Comparison of ENCODE assay signal across 24 mouse cellular contexts in genomic region chr19:24983857-24984498, GRCm38 (mm10). TPM values are rescaled to one million over a fixed set of nuclear protein-coding genes. Genes with fewer than 3 reads are reported as not detected.
DNase-seq lines count a peak whose midpoint lies in the region; ATAC-seq and TF ChIP-seq lines count a peak whose summit lies in the region.
"Had no signal": no experiment of that assay in that cellular context is flagged by ENCODE, and none has a peak within 500 bp of the region (broad histone marks: within the 10 kb centered on the region; RNA-seq: fewer than 3 reads in every experiment).

No protein-coding gene starts in this region.

- H3K4me1 ChIP-seq in kidney, embryonic 15.5 days, result 0 out of 2 replicates have a peak, but pooled peaks cover 3% of the 10 kb centered on the region
- H3K4me1 ChIP-seq in forebrain, embryonic 13.5 days, result peaks cover 3% of the 10 kb centered on the region; the same call in 1 of the 2 replicates
- H3K4me1 ChIP-seq: forebrain, embryonic 10.5 days; heart, embryonic 10.5 days had no signal

- no peaks in the 10 kb centered on the region for H3K9me3 ChIP-seq in kidney, embryonic 15.5 days (replicated peaks)
- H3K9me3 ChIP-seq in forebrain, embryonic 13.5 days (replicated peaks), result no peaks in the 10 kb centered on the region
- H3K9me3 ChIP-seq: forebrain, embryonic 10.5 days; heart, embryonic 10.5 days; heart, embryonic 13.5 days; hindbrain, embryonic 13.5 days had no signal

- POLR2A ChIA-PET in Patski (lab: Charles Lee), result no interaction called here

- in situ Hi-C loops in Patski (cut with MboI; ENCODE audit: low pct_unique_long_range_greater_than_20kb), result no loop called here

- H3K27me3 ChIP-seq in kidney, embryonic 15.5 days, result no peaks in the 10 kb centered on the region
- H3K27me3 ChIP-seq in Patski, result no peaks in the 10 kb centered on the region
- H3K27me3 ChIP-seq in forebrain, embryonic 13.5 days, result no peaks in the 10 kb centered on the region
- H3K27me3 ChIP-seq: hindbrain, embryonic 13.5 days had no signal

- no peak overlapping the region for H3K9ac ChIP-seq in kidney, embryonic 15.5 days
- no peak overlapping the region for H3K9ac ChIP-seq in forebrain, embryonic 13.5 days
- H3K9ac ChIP-seq: forebrain, postnatal 0 days; heart, embryonic 13.5 days; hindbrain, embryonic 13.5 days had no signal

- no peak for TF ChIP-seq CTCF in Patski (IDR thresholded peaks at IDR 0.05)

- no peaks in the 10 kb centered on the region for H3K36me3 ChIP-seq in kidney, embryonic 15.5 days
- H3K36me3 ChIP-seq in forebrain, embryonic 13.5 days (ENCODE audit: poor library complexity, severe bottlenecking), result no peaks in the 10 kb centered on the region
- H3K36me3 ChIP-seq: forebrain, embryonic 10.5 days; heart, embryonic 10.5 days; heart, embryonic 13.5 days; hindbrain, embryonic 13.5 days had no signal

- H3K27ac ChIP-seq in kidney, embryonic 15.5 days, result peak overlapping the region; percentile 20; the same call in 1 of the 2 replicates
- no peak overlapping the region for H3K27ac ChIP-seq in forebrain, embryonic 13.5 days
- H3K27ac ChIP-seq: forebrain, embryonic 10.5 days; gastrocnemius, adult 2 months; heart, adult 2 months; heart, embryonic 10.5 days; heart, embryonic 13.5 days; hindbrain, embryonic 13.5 days had no signal

- no peak overlapping the region for H3K4me3 ChIP-seq in kidney, embryonic 15.5 days (replicated peaks)
- H3K4me3 ChIP-seq in forebrain, embryonic 13.5 days, result no peak overlapping the region
- H3K4me3 ChIP-seq: forebrain, embryonic 10.5 days; gastrocnemius, adult 2 months; heart, adult 2 months; heart, embryonic 10.5 days; heart, embryonic 13.5 days; hindbrain, embryonic 13.5 days had no signal

- ATAC-seq in kidney, embryonic 15.5 days (replicated peaks; ENCODE audit: low FRiP score), result no peak
- ATAC-seq in Patski, result peak; percentile 72
- ATAC-seq in inflammation-experienced regulatory T-cells, adult 6 months, result peak; percentile 71
- ATAC-seq in forebrain, embryonic 13.5 days, result no peak
- ATAC-seq: forebrain, embryonic 14.5 days; forebrain, postnatal 0 days; hindbrain, embryonic 16.5 days; intestine, postnatal 0 days had no signal

- DNase-seq in kidney, adult 9 months, result no peak
- peak; percentile 41 for DNase-seq in CD4-positive, CD25-positive, alpha-beta regulatory T cell, adult 2 months (ENCODE audit: low read depth, low spot score)
- peak; percentile 79 for DNase-seq in Patski (ENCODE audit: low read depth, low spot score)
- DNase-seq in layer of hippocampus, postnatal 10 days (ENCODE audit: low spot score in 2 of 2), result no peak
- DNase-seq: adrenal gland, postnatal 10 days; adrenal gland, postnatal 36 days; cerebellum, adult 18-20 months; cerebellum, adult 9-10 months; cerebellum, postnatal 14 days; forebrain, postnatal 0 days; gastrocnemius, adult 2 months; gastrocnemius, postnatal 14 days; heart, adult 2 months; heart, postnatal 14 days had no signal

- CTCF ChIA-PET in Patski (lab: Charles Lee), result interaction anchor here (1.1 to 2.0 kb wide), 4 partner anchors 11 to 107 kb away, joined by 3 to 8 read pairs (median 5); partner anchors contain the start of gene Cbwd1

- WGBS in kidney, embryonic 15.5 days, result 60% methylated on average over 7 of the region's 7 CpGs
- 78% methylated on average over 7 of the region's 7 CpGs for WGBS in forebrain, embryonic 13.5 days

- H3K4me2 ChIP-seq in kidney, embryonic 15.5 days, result no peak overlapping the region
- no peak overlapping the region for H3K4me2 ChIP-seq in forebrain, embryonic 13.5 days
- H3K4me2 ChIP-seq: heart, embryonic 13.5 days; hindbrain, embryonic 13.5 days had no signal

RNA-seq across cellular contexts. Expression of gene Dock8, which starts 15.4 kb away (rescaled TPM):
- 3.7 and 4.2 TPM in 2 replicates for polyA plus RNA-seq in kidney, embryonic 15.5 days (2015; fragmentation: Nextera tagmentation; extraction: Ambion mirVana)
- 11.3 TPM for polyA plus RNA-seq in Patski (2021)
- 100 to 1,000 TPM in 1 of 3 experiments, 10 to 100 TPM in 2; 86.4 to 117 (median 93.6) TPM for polyA plus RNA-seq in inflammation-experienced regulatory T-cells, adult 6 months (2017; shearing (Covaris generic))
- 0.29 and 0.54 TPM in 2 replicates for polyA plus RNA-seq in forebrain, embryonic 13.5 days (2015; fragmentation: Nextera tagmentation; extraction: Ambion mirVana)
- total RNA-seq in layer of hippocampus, postnatal 10 days (2021), result 1 to 10 TPM; 2.5 to 4.2 TPM

RNA-seq across cellular contexts. Expression of gene Cbwd1, which starts 22.6 kb away (rescaled TPM):
- polyA plus RNA-seq in kidney, embryonic 15.5 days (2015; fragmentation: Nextera tagmentation; extraction: Ambion mirVana), result 21.8 and 24.5 TPM in 2 replicates
- 38.9 TPM for polyA plus RNA-seq in Patski (2021)
- polyA plus RNA-seq in inflammation-experienced regulatory T-cells, adult 6 months (2017; shearing (Covaris generic)), result 10 to 100 TPM; 16.6 to 33.1 (median 21.7) TPM
- 21.5 and 22.1 TPM in 2 replicates for polyA plus RNA-seq in forebrain, embryonic 13.5 days (2015; fragmentation: Nextera tagmentation; extraction: Ambion mirVana)
- 10 to 100 TPM; 12.0 to 14.2 TPM for total RNA-seq in layer of hippocampus, postnatal 10 days (2021)

Comparison
In these comparisons a context has a peak if more than half of its experiments do, and no peak if none do; other contexts are left out.
1. ATAC-seq: peak in Patski (single experiment) and inflammation-experienced regulatory T-cells, adult 6 months (single experiment); none in kidney, embryonic 15.5 days (single experiment) and forebrain, embryonic 13.5 days (single experiment).
2. DNase-seq: peak in CD4-positive, CD25-positive, alpha-beta regulatory T cell, adult 2 months (single experiment) and Patski (single experiment); none in kidney, adult 9 months (single experiment) and layer of hippocampus, postnatal 10 days (0 of 2).